ENCODE assay signal across 9 mouse cellular contexts in genomic region chr17:74394381-74394780, GRCm38 (mm10). TPM values are rescaled to one million over a fixed set of nuclear protein-coding genes. Genes with fewer than 3 reads are reported as not detected.
A peak's percentile ranks its signal among the peaks of the same experiment; 100 is the strongest.
DNase-seq lines count a peak whose midpoint lies in the region; ATAC-seq and TF ChIP-seq lines count a peak whose summit lies in the region.
"Had no signal": no experiment of that assay in that cellular context is flagged by ENCODE, and none has a peak within 500 bp of the region (broad histone marks: within the 10 kb centered on the region; RNA-seq: fewer than 3 reads in every experiment).

No protein-coding gene starts in this region.

- no peak for ATAC-seq in heart, postnatal 0 days (ENCODE audit: insufficient read depth, low read depth)
- ATAC-seq in liver, embryonic 15.5 days (ENCODE audit: insufficient read depth): no peak

- H3K4me1 ChIP-seq in heart, postnatal 0 days (ENCODE audit: control insufficient read depth, insufficient read depth): peaks cover 6% of the 10 kb centered on the region; the same call in 1 of the 2 replicates
- H3K4me1 ChIP-seq in heart, embryonic 10.5 days: peaks cover 8% of the 10 kb centered on the region
- H3K4me1 ChIP-seq in testis, adult 2 months (ENCODE audit: control insufficient read depth, insufficient read depth, low read length): peaks cover 2% of the 10 kb centered on the region
- H3K4me1 ChIP-seq in liver, embryonic 15.5 days (replicated peaks): peaks cover 24% of the 10 kb centered on the region

- WGBS in heart, postnatal 0 days: 79% methylated on average over 2 of the region's 2 CpGs
- WGBS in heart, embryonic 10.5 days: 80% methylated on average over 2 of the region's 2 CpGs
- 61% methylated on average over 2 of the region's 2 CpGs for WGBS in liver, embryonic 15.5 days (ENCODE audit: insufficient replicate concordance)

- no peak overlapping the region for H3K9ac ChIP-seq in heart, postnatal 0 days (replicated peaks; ENCODE audit: low read depth, low read length)
- H3K9ac ChIP-seq in liver, embryonic 15.5 days: no peak overlapping the region

- TF ChIP-seq EP300 in heart, postnatal 0 days (IDR thresholded peaks at IDR 0.05; ENCODE audit: low read depth): no peak

- no peaks in the 10 kb centered on the region for H3K9me3 ChIP-seq in heart, postnatal 0 days (replicated peaks; ENCODE audit: control insufficient read depth, low read length)
- no peaks in the 10 kb centered on the region for H3K9me3 ChIP-seq in heart, embryonic 10.5 days
- no peaks in the 10 kb centered on the region for H3K9me3 ChIP-seq in liver, embryonic 15.5 days (replicated peaks)
- H3K9me3 ChIP-seq: G1E had no signal

- no peak for TF ChIP-seq CTCF in heart, postnatal 0 days (IDR thresholded peaks at IDR 0.05; ENCODE audit: low read depth)
- TF ChIP-seq CTCF in testis, adult 2 months (IDR thresholded peaks at IDR 0.05; ENCODE audit: control insufficient read depth, insufficient read depth, insufficient replicate concordance, low read depth, low read length): no peak

- H3K27ac ChIP-seq in heart, postnatal 0 days (ENCODE audit: low read depth): no peak overlapping the region
- H3K27ac ChIP-seq in heart, embryonic 10.5 days: no peak overlapping the region
- H3K27ac ChIP-seq in testis, adult 2 months (ENCODE audit: control insufficient read depth, insufficient read depth, low read depth, low read length): no peak overlapping the region
- H3K27ac ChIP-seq in liver, embryonic 15.5 days (replicated peaks): no peak overlapping the region

- H3K27me3 ChIP-seq in heart, postnatal 0 days (ENCODE audit: control insufficient read depth, insufficient read depth, low read length): no peaks in the 10 kb centered on the region
- H3K27me3 ChIP-seq in heart, embryonic 10.5 days (ENCODE audit: insufficient read depth, poor library complexity, severe bottlenecking): no peaks in the 10 kb centered on the region
- no peaks in the 10 kb centered on the region for H3K27me3 ChIP-seq in testis, adult 2 months (ENCODE audit: control insufficient read depth, insufficient read depth, low read length)
- no peaks in the 10 kb centered on the region for H3K27me3 ChIP-seq in liver, embryonic 15.5 days

- H3K36me3 ChIP-seq in heart, postnatal 0 days (replicated peaks; ENCODE audit: control insufficient read depth, insufficient read depth, low read length): no peaks in the 10 kb centered on the region; the same call in 1 of the 2 replicates
- H3K36me3 ChIP-seq in heart, embryonic 10.5 days: no peaks in the 10 kb centered on the region
- no peaks in the 10 kb centered on the region for H3K36me3 ChIP-seq in testis, adult 2 months (ENCODE audit: control insufficient read depth, insufficient read depth, low read length)
- H3K36me3 ChIP-seq in liver, embryonic 15.5 days (replicated peaks): no peaks in the 10 kb centered on the region

- H3K4me2 ChIP-seq in heart, postnatal 0 days (ENCODE audit: low read depth, low read length): no peak overlapping the region
- H3K4me2 ChIP-seq in liver, embryonic 15.5 days: peak overlapping the region; percentile 86

- 0 out of 2 replicates have a peak overlapping the region, but pooled peaks have one; percentile 77 for H3K4me3 ChIP-seq in heart, postnatal 0 days (ENCODE audit: low read depth, low read length)
- no peak overlapping the region for H3K4me3 ChIP-seq in heart, embryonic 10.5 days
- H3K4me3 ChIP-seq in testis, adult 2 months (ENCODE audit: control insufficient read depth, low read depth, low read length): peak overlapping the region; percentile 97; the same call in 1 of the 2 replicates
- H3K4me3 ChIP-seq in liver, embryonic 15.5 days (replicated peaks): peak overlapping the region; percentile 94; the same call in 1 of the 2 replicates

- DNase-seq in heart, postnatal 0 days (ENCODE audit: low spot score): no peak
- no peak for DNase-seq in heart, embryonic 10.5 days (ENCODE audit: low spot score)
- DNase-seq in testis, postnatal 10 days (ENCODE audit: low spot score): no peak
- no peak for DNase-seq in gastrocnemius, postnatal 4 days (ENCODE audit: low spot score in 2 of 2)
- no peak for DNase-seq in thymus, postnatal 25 days
- DNase-seq: adrenal gland, adult 2 months had no signal

- TF ChIP-seq POLR2A in testis, adult 2 months (IDR thresholded peaks at IDR 0.05; ENCODE audit: control insufficient read depth, low read depth, low read length): no peak

RNA-seq across cellular contexts. Expression of gene Slc30a6, which starts 1.0 kb away (rescaled TPM):
- 18.4 and 27.7 TPM in 2 replicates for total RNA-seq in heart, postnatal 0 days (2014; rRNA removed; ENCODE audit: low replicate concordance)
- polyA plus RNA-seq in heart, postnatal 0 days (2015; fragmentation: Nextera tagmentation; extraction: Ambion mirVana): 19.9 and 20.4 TPM in 2 replicates
- 32.1 and 35.0 TPM in 2 replicates for polyA plus RNA-seq in heart, embryonic 10.5 days (2016; fragmentation: Nextera tagmentation; extraction: Ambion mirVana)
- polyA plus RNA-seq in testis, adult 2 months (2012; rRNA removed): 10.0 and 12.1 TPM in 2 replicates
- 16.4 and 17.6 TPM in 2 replicates for polyA plus RNA-seq in liver, embryonic 15.5 days (2015; fragmentation: Nextera tagmentation; extraction: Ambion mirVana)
- 10 to 100 TPM; 10.7 to 13.7 TPM for total RNA-seq in gastrocnemius, postnatal 4 days (2021)

RNA-seq across cellular contexts. Expression of gene Spast, which starts 55.6 kb away (rescaled TPM):
- 27.0 and 29.9 TPM in 2 replicates for total RNA-seq in heart, postnatal 0 days (2014; rRNA removed; ENCODE audit: low replicate concordance)
- 10.3 and 10.5 TPM in 2 replicates for polyA plus RNA-seq in heart, postnatal 0 days (2015; fragmentation: Nextera tagmentation; extraction: Ambion mirVana)
- 11.8 and 12.3 TPM in 2 replicates for polyA plus RNA-seq in heart, embryonic 10.5 days (2016; fragmentation: Nextera tagmentation; extraction: Ambion mirVana)
- 22.0 and 23.3 TPM in 2 replicates for polyA plus RNA-seq in testis, adult 2 months (2012; rRNA removed)
- 5.2 and 5.3 TPM in 2 replicates for polyA plus RNA-seq in liver, embryonic 15.5 days (2015; fragmentation: Nextera tagmentation; extraction: Ambion mirVana)
- total RNA-seq in gastrocnemius, postnatal 4 days (2021): 10 to 100 TPM; 53.2 to 54.4 TPM
